Mouse (Mus musculus) left cerebral cortex, postnatal 14 days (tissue): ENCODE measurements at regions not wholly inside any gene's neighbourhood (a gene's known extent, or its start where the extent isn't known, plus 50 kb on each side); places are given as distances from the start of the nearest gene placed in this dataset.

ENCODE experiments used
- DNase-seq, 2 experiments: peaks; one replicate each; pipeline ENCODE4 v3.0.0; 2021 to 2022; ENCODE audit warnings: low spot score in 2 of 2, mixed read lengths in 1 of 2
- intact Hi-C: fragments of 180-260 bp; cut with DNase I; formaldehyde crosslinking; loops from one replicate; pipeline ENCODE4 v1.15.1; 2025

- no peak for DNase-seq
- intact Hi-C loops: no loop called here
These were observed 340.5 kb downstream of the Lmo4 start for GRCm38 (mm10) chr3:143864490-143864889.

DNA sequence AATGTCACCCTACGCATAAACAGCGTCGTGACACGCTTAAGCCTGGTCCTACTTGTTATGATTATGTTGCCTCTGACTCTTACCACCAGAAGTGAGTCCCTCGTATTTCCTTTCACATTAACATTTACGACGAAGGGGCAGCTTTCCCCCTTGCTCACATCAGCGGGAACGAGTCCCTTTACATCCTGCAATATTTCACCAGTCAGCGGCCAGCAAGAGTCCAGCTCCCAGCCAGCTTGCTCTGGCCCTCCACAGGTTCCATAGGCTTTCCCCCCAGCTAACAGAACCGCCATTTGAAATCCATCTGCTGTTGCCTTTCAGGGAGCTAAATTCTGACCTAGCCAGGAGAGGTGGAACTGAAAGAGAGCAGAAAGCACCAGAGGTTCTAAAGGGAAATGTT is 342.5 kb downstream of the Lmo4 start:
- intact Hi-C loops: no loop called here

DNA sequence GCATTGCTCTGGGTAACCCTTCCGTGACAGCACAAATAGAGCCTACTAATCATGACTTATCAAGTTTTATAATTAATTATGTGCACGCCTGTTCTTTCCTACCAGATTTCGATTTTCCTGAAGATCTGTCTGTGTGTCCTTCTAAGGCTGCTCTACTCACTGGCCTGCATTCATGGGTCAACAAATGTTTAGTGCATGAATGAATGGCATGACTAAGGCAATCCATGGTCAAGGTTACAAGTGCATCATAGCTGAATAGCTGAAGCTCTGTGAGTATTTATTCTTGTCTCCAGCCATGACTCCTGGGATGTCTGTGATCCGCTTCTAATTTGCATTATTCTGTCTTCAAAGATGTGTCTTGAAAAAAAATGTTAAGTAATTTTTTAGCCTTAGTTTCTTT is 343.2 kb downstream of the Lmo4 start:
- DNase-seq: no peak
- intact Hi-C loops: no loop called here

More for the DNA sequence above, 342.5 kb downstream of the Lmo4 start:
- DNase-seq: no peak

- DNase-seq: no peak
- intact Hi-C loops: no loop called here
These were observed 369.3 kb downstream of the Lmo4 start for GRCm38 (mm10) chr3:143835611-143836240.

- DNase-seq: no peak
- intact Hi-C loops: no loop called here
These were observed 370.3 kb downstream of the Lmo4 start for GRCm38 (mm10) chr3:143834725-143835124.

DNA sequence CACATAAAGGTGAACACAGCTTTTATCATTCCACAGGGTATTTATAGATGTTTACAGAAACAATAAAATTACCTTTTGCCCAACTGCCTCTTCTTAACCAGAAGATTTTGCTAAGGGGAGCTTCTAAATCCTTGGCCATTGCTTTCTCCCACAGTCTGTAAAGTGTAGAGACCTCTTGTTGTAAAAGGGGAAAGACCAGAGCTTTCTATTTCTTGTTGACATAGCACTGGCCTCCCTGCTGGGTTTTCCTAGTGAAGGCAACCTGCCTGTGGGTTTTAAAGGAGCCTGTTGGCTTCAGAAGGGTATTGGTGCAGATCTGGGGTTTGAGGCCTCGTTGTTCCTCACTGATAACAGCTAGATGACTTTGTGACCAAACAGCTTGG is 381.6 kb downstream of the Lmo4 start:
- intact Hi-C loops: no loop called here
- DNase-seq: no peak

DNA sequence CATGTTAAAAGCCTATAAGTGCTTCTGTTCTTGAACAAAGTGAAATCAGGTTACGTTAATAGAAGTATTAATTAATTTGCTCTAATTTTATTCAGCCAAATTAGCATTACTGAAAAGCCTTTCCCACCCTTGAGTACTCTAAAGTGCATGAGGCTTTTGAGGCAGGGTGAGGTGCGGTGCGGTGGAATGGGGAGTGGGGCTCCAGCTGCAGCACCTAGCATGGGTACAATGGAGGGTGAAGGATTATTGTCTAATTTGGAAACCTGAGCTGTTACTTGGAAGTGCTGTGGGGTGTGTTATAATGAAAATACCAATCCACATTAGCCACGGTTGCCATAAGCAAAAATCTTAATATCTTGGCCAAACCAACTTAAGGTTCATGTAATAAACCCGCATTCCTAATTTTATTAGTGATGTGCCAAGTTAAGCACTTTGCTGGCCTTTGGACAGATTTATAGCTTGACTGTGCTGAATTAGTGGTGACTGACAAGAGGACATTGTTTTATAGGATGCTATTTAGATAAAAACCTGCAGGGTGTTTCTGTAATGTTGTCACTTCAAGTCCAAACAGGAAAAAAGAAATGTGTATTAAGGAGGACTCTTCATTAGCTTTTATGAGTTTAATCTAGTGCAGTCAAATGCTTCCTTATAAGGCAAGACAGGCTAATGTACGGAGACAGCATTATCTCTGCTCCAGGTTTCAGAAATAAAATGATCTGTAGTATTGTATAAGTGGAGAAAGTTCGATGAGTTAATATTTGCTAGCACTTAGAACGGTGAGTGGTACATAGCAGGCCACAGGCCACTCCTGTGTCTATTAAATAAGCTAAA is 382.2 kb downstream of the Lmo4 start:
- intact Hi-C loops: no loop called here
- DNase-seq: no peak

GRCm38 (mm10) chr3:143807544-143807943 is 397.5 kb downstream of the Lmo4 start:
- DNase-seq: no peak
- intact Hi-C loops: no loop called here

GRCm38 (mm10) chr3:143806940-143807339 is 398.1 kb downstream of the Lmo4 start:
- intact Hi-C loops: no loop called here
- DNase-seq: no peak

DNA sequence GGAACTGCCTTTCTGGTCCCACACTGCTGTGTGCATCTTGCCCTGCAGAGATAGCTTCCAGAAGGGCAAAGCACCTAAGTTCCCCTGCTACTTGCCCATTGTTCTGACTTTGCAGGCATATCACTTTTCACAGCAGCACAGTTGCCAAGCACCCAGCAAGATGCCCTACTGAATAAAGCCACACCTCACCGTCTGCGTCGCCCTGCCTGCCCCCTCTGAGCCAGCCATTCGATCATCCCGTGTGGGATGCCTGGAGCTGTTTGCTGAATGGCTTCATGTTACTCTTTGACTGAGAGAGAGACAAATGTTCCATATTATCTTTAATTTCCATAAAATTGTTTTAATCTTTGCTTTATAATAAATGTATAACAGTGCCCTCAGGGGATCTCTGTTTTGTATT is 407.2 kb downstream of the Lmo4 start:
- intact Hi-C loops: no loop called here
- DNase-seq: no peak

- intact Hi-C loops: no loop called here
These were observed 414.1 kb downstream of the Lmo4 start for GRCm38 (mm10) chr3:143790905-143791304.

GRCm38 (mm10) chr3:143789932-143790570 is 415.0 kb downstream of the Lmo4 start:
- intact Hi-C loops: no loop called here
- no peak for DNase-seq

More at GRCm38 (mm10) chr3:143790905-143791304, 414.1 kb downstream of the Lmo4 start:
- DNase-seq: no peak

DNA sequence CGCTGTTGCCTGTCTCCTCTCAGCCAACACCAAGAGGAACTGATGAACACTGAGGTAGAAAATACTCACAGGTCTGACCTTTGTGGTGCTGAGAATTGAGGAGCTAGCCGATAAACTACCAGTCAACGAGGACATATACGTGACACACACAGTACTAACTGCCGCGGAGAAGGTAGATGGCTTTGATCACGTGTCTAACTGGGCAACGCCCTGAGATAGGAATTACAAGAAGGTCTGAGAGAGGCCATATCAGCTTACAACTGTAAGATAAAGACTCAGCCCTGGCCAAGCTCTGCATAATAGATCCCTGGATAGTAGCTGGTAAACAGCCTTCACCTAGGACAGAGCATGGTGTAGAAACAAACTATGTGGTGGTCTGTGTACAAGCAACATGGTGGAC is 418.1 kb downstream of the Lmo4 start:
- no peak for DNase-seq
- intact Hi-C loops: no loop called here

DNA sequence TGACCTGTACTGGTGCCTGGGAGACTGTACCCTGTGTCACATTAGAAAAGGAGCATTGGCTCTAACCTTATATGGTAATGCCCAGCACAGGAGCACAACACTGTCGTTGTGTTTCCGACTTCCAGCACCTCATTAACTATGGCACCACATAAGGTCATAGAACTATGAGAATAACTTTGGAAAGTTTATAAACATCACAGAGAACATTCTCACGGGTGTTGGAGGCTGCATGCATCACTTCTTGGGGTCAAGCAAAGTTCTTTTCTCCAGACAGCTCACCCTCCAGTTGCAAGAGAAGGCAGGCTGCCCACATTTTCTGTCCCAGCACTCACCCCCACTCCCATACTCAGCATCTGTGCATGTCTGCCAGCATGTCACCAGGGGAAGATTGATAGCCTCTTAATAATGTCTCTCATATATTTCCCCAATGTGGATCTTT is 420.6 kb downstream of the Lmo4 start:
- no peak for DNase-seq
- intact Hi-C loops: no loop called here

- no peak for DNase-seq
- intact Hi-C loops: no loop called here
These were observed 426.9 kb downstream of the Lmo4 start for GRCm38 (mm10) chr3:143778161-143778560.

DNA sequence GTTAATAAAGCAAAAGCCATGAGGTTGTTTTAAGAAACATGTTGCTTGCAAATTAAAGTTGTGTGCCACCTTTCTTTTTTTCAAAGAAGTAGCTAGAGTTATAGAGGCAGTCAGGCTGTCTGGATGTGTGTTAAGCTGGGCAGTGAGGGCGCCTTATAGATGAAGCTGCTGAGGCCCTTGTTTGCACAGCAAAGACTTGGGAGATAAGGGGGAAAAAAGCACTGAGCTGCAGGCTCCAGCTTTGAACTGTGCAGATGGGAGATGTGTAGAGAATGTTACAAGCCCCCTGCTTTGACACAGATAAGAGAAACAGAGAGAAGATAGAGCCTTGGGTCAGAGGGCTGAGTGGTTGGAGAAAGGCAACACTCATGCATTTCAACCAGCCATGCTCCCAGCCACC is 445.7 kb downstream of the Lmo4 start:
- intact Hi-C loops: no loop called here
- no peak for DNase-seq

- no peak for DNase-seq
- intact Hi-C loops: no loop called here
These were observed 451.8 kb downstream of the Lmo4 start for GRCm38 (mm10) chr3:143753197-143753596.

- intact Hi-C loops: no loop called here
- DNase-seq: no peak
These were observed 452.4 kb downstream of the Lmo4 start for GRCm38 (mm10) chr3:143752660-143753059.

- intact Hi-C loops: no loop called here
- no peak for DNase-seq
These were observed 454.9 kb downstream of the Lmo4 start for GRCm38 (mm10) chr3:143750128-143750527.

DNA sequence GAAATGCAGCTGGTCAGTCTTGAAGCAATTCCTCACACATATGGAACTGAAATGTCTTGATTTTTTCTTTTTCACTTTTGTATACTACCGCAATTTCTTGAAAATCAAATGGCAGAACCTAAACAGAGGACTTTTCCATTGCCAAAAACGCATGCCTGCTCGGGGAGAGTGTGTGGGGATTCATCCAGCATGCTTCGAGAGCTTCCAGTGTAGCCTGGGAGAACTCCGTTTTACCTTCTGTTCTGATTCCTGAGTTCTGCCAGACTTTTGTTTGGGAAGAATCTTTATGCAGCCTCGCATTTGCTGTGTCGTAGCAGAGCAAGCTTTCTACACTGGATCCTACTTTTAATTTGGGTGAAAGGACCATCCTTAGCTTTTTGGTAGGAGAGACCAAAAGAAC is 461.4 kb downstream of the Lmo4 start:
- DNase-seq: peak in 1 of 2 experiments; percentile 24
- intact Hi-C loops: no loop called here
